Mouse (Mus musculus) neural tube, embryonic 14.5 days (tissue): Measurements from ENCODE around the gene Rps8. TPM values are rescaled to one million over a fixed set of nuclear protein-coding genes. Genes with fewer than 3 reads are reported as not detected.

ENCODE experiments used
- ATAC-seq: fragments of 200-750 bp; cut with Nextera tagmentation; 2 replicates; pipeline ENCODE4 v1.8.0; 2017; ENCODE audit warnings: low read depth, mild to moderate bottlenecking, moderate TSS enrichment, moderate library complexity
- H3K27ac ChIP-seq: fragments of 300-500 bp; sonication (generic); 2 replicates; pipeline ENCODE4 v1.5.1; 2014; ENCODE audit warnings: low read depth, mild to moderate bottlenecking, control low read depth, low read length, moderate library complexity, mixed read lengths
- H3K27me3 ChIP-seq: fragments of 300-500 bp; sonication (generic); 2 replicates; pipeline ENCODE4 v1.6.1; 2014; ENCODE audit warnings: low read length; ENCODE audit not compliant: control insufficient read depth, insufficient read depth
- H3K36me3 ChIP-seq: fragments of 300-500 bp; sonication (generic); 2 replicates; pipeline ENCODE4 v1.6.1; 2014; ENCODE audit warnings: low read length, mixed read lengths; ENCODE audit not compliant: control insufficient read depth, insufficient read depth
- H3K4me1 ChIP-seq: fragments of 300-500 bp; sonication (generic); 2 replicates; pipeline ENCODE4 v1.6.1; 2014; ENCODE audit warnings: low read length; ENCODE audit not compliant: control insufficient read depth, insufficient read depth
- H3K4me2 ChIP-seq: fragments of 300-500 bp; sonication (generic); 2 replicates; pipeline ENCODE4 v1.6.1; 2014; ENCODE audit warnings: mild to moderate bottlenecking, low read depth, low read length, control low read depth
- H3K4me3 ChIP-seq: fragments of 300-500 bp; sonication (generic); 2 replicates; pipeline ENCODE4 v1.5.1; 2014; ENCODE audit warnings: low read depth, low read length, control low read depth, mixed read lengths
- H3K9ac ChIP-seq: fragments of 300-500 bp; sonication (generic); replicated peaks from 2 replicates; pipeline ENCODE4 v1.6.1; 2014; ENCODE audit warnings: low read depth, mild to moderate bottlenecking, control low read depth, low read length, mixed read lengths
- H3K9me3 ChIP-seq: fragments of 300-500 bp; sonication (generic); 2 replicates; pipeline ENCODE4 v1.6.1; 2016; ENCODE audit warnings: low read length; ENCODE audit not compliant: control insufficient read depth
- WGBS: fragments of 180-500 bp; shearing (Covaris S2); extraction: QIAGEN DNeasy Blood & Tissue Kit; methylation state at CpG from one replicate; pipeline ENCODE4 v1.1.7; 2014; 5-methylcytosine and 5-hydroxymethylcytosine counted together
- microRNA-seq: library from miRNA; unstranded; fragments of <30 nt; microRNA quantifications from one replicate; pipeline ENCODE4, GENCODE M21; 2016
- polyA plus RNA-seq: library from polyadenylated mRNA; unstranded; fragments of >200 nt; fragmentation: Nextera tagmentation; extraction: Ambion mirVana; gene quantifications from 2 replicates; pipeline ENCODE4 v1.2.1, GENCODE M21; 2014

The Rps8 gene
- polyA plus RNA-seq, 1 experiment from 2014 or later: 599 TPM

- ATAC-seq: no peak
- peaks cover 17% of the 10 kb centered on the region for H3K36me3 ChIP-seq
These were observed 46.7 kb downstream of the Rps8 start for GRCm38 (mm10) chr4:117109330-117109729.

DNA sequence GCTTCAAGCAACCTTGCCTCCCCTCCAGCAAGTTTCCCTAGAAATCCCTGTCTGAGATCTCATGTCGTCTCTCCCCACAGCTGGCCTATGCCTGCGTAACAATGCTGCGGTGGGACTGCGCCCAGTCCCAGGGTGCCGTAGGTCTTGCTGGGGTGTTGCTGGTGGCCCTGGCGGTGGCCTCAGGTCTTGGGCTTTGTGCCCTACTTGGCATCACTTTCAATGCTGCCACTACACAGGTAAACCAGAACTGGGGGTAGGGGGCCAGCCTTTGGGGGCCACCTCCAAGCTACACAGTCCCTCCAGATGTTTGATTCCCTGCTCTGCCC lies 47.6 kb downstream of the Rps8 start:
- Histone ChIP-seq H3K4me1 (no peaks in the 10 kb centered on the region), H3K27me3 (no peaks in the 10 kb centered on the region), H3K4me2 (no peak overlapping the region), H3K4me3 (no peak overlapping the region), H3K27ac (no peak overlapping the region), H3K36me3 (peaks cover 17% of the 10 kb centered on the region), H3K9me3 (no peaks in the 10 kb centered on the region), H3K9ac (no peak overlapping the region)
- no peak for ATAC-seq
- 94% methylated on average over 6 of the region's 6 CpGs for WGBS

More at GRCm38 (mm10) chr4:117109330-117109729, 46.7 kb downstream of the Rps8 start:
- no peak overlapping the region for H3K9ac ChIP-seq
- no peaks in the 10 kb centered on the region for H3K27me3 ChIP-seq
- H3K4me1 ChIP-seq: no peaks in the 10 kb centered on the region
- WGBS: 93% methylated on average over 25 of the region's 25 CpGs
- H3K4me3 ChIP-seq: no peak overlapping the region
- H3K4me2 ChIP-seq: no peak overlapping the region
- no peak overlapping the region for H3K27ac ChIP-seq
- no peaks in the 10 kb centered on the region for H3K9me3 ChIP-seq

GRCm38 (mm10) chr4:117107813-117108523 lies 48.1 kb downstream of the Rps8 start:
- H3K27me3 ChIP-seq: no peaks in the 10 kb centered on the region
- H3K4me2 ChIP-seq: no peak overlapping the region
- H3K36me3 ChIP-seq: peaks cover 17% of the 10 kb centered on the region
- 94% methylated on average over 18 of the region's 18 CpGs for WGBS
- H3K9ac ChIP-seq: no peak overlapping the region
- no peaks in the 10 kb centered on the region for H3K9me3 ChIP-seq
- no peak overlapping the region for H3K27ac ChIP-seq
- ATAC-seq: no peak
- H3K4me1 ChIP-seq: no peaks in the 10 kb centered on the region
- H3K4me3 ChIP-seq: no peak overlapping the region

DNA sequence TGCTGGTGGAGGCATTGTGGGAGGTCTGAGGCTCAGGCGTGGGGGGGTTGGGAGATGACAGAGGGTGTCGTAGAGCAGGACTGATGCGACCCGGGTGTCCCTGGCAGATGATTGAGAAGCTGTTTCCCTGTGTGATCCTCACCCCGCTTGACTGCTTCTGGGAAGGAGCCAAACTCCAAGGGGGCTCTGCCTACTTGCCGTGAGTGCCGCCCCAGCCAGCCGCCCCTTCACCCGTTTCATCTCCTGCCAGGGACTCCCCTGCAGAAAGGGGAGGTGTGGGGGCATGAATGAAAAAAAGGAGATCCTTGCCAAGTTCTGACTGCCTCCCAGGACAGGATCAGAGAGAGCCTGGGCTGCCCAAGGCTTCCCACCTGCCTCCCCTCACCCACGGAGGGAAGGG lies 50.9 kb downstream of the Rps8 start:
- H3K4me2 ChIP-seq: no peak overlapping the region
- no peaks in the 10 kb centered on the region for H3K27me3 ChIP-seq
- H3K9ac ChIP-seq: no peak overlapping the region; the same call in 1 of the 2 replicates
- H3K9me3 ChIP-seq: no peaks in the 10 kb centered on the region
- WGBS: 61% methylated on average over 10 of the region's 10 CpGs
- H3K36me3 ChIP-seq: peaks cover 8% of the 10 kb centered on the region
- no peak overlapping the region for H3K27ac ChIP-seq
- peak; percentile 45; the same call in 1 of the 2 replicates for ATAC-seq
- no peak overlapping the region for H3K4me3 ChIP-seq
- H3K4me1 ChIP-seq: no peaks in the 10 kb centered on the region

DNA sequence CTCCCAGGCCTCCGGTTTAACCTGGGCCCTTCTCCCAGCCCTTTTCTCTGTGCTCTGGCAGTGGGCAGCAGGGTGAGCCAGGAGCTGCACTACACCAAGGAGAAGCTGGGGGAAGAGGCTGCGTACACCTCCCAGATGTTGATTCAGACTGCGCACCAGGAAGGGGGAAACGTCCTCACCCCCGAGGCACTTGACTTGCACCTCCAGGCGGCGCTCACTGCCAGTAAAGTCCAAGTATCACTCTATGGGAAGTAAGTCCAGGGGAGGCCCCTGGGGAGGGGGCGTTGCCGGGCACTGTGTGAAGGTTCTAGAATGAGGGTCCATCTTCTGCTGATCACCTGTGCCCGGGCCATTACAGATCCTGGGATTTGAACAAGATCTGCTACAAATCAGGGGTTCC lies 51.4 kb downstream of the Rps8 start:
- no peaks in the 10 kb centered on the region for H3K9me3 ChIP-seq
- ATAC-seq: no peak
- 85% methylated on average over 10 of the region's 10 CpGs for WGBS
- H3K4me1 ChIP-seq: no peaks in the 10 kb centered on the region
- no peaks in the 10 kb centered on the region for H3K27me3 ChIP-seq
- H3K4me2 ChIP-seq: no peak overlapping the region
- no peak overlapping the region for H3K4me3 ChIP-seq
- H3K27ac ChIP-seq: no peak overlapping the region
- peaks cover 8% of the 10 kb centered on the region for H3K36me3 ChIP-seq
- no peak overlapping the region; the same call in 1 of the 2 replicates for H3K9ac ChIP-seq

Small RNAs within 50 kb of the gene (microRNA-seq; reads per million reads assigned to microRNA genes)
- gene Gm22398: not detected

Other genes with a start within 250 kb of the Rps8 start
- 56.0 and 59.0 TPM in 2 replicates for gene Urod, start 161.8 kb downstream of the Rps8 start, polyA plus RNA-seq
- gene Hectd3, start 160.9 kb downstream of the Rps8 start, polyA plus RNA-seq: 19.3 and 22.6 TPM in 2 replicates
- gene Eif2b3, start 136.8 kb downstream of the Rps8 start, polyA plus RNA-seq: 54.6 and 54.9 TPM in 2 replicates
- 5.6 and 6.4 TPM in 2 replicates for gene Ptch2, start 60.2 kb downstream of the Rps8 start, polyA plus RNA-seq
- 2.7 and 3.9 TPM in 2 replicates for gene Btbd19, start 30.5 kb downstream of the Rps8 start, polyA plus RNA-seq
- gene Tctex1d4, start 29.4 kb downstream of the Rps8 start, polyA plus RNA-seq: not detected in 2 replicates
- 16.1 and 19.1 TPM in 2 replicates for gene Plk3, start 22.3 kb downstream of the Rps8 start, polyA plus RNA-seq
- 3.5 and 6.0 TPM in 2 replicates for gene Kif2c, start 26.4 kb upstream of the Rps8 start, polyA plus RNA-seq
- 6.4 and 7.3 TPM in 2 replicates for gene Tmem53, start 95.7 kb upstream of the Rps8 start, polyA plus RNA-seq
- gene Armh1, start 95.9 kb upstream of the Rps8 start, polyA plus RNA-seq: 0.46 and 0.86 TPM in 2 replicates